Mouse (Mus musculus) layer of hippocampus, adult 2 months (tissue): Measurements from ENCODE around the gene Tbc1d17. TPM values are rescaled to one million over a fixed set of nuclear protein-coding genes. Genes with fewer than 3 reads are reported as not detected.

Source experiments
- DNase-seq, 2 experiments: peaks; one replicate each; pipeline ENCODE4 v3.0.0; 2022; ENCODE audit warnings: low spot score in 2 of 2
- H3K27ac ChIP-seq: fragments of 200-600 bp; 2 replicates; pipeline ENCODE4 v1.8.1; 2022
- H3K4me3 ChIP-seq: fragments of 200-600 bp; 2 replicates; pipeline ENCODE4 v1.8.1; 2022; ENCODE audit warnings: mild to moderate bottlenecking
- CTCF ChIP-seq: fragments of 200-600 bp; conservative IDR thresholded peaks from 2 replicates; pipeline ENCODE4 v1.8.1; 2022; ENCODE audit warnings: antibody characterized with exemption, mild to moderate bottlenecking, moderate library complexity
- total RNA-seq, 2 experiments: library from RNA; stranded (reverse); gene quantifications; 2 replicates each; pipeline ENCODE4 v1.2.3; 2021

The Tbc1d17 gene
- total RNA-seq, 2 experiments from 2014 or later: 69.0 to 81.3 TPM

GRCm38 (mm10) chr7:44824872-44825271 lies 24.0 kb downstream of the Tbc1d17 start:
- TF ChIP-seq CTCF: peak; percentile 95
- peak; percentile 75 to 86 for DNase-seq
- Histone ChIP-seq H3K4me3 (no peak overlapping the region), H3K27ac (no peak overlapping the region)

- DNase-seq: peak in 1 of 2 experiments; percentile 6
- peak; percentile 50 for TF ChIP-seq CTCF
- Histone ChIP-seq H3K4me3 (no peak overlapping the region), H3K27ac (no peak overlapping the region)
Observed at GRCm38 (mm10) chr7:44823409-44823808, 25.5 kb downstream of the Tbc1d17 start.

GRCm38 (mm10) chr7:44821666-44822448 lies 27.0 kb downstream of the Tbc1d17 start:
- Histone ChIP-seq H3K27ac (no peak overlapping the region), H3K4me3 (no peak overlapping the region)
- DNase-seq: peak in 1 of 2 experiments; percentile 5
- peak; percentile 43 for TF ChIP-seq CTCF

GRCm38 (mm10) chr7:44820525-44820924 lies 28.4 kb downstream of the Tbc1d17 start:
- DNase-seq: peak in 1 of 2 experiments; percentile 1
- no peak overlapping the region for H3K27ac ChIP-seq

GRCm38 (mm10) chr7:44819863-44820262 lies 29.0 kb downstream of the Tbc1d17 start:
- Histone ChIP-seq H3K27ac (peak overlapping the region; percentile 97; the same call in 1 of the 2 replicates), H3K4me3 (no peak overlapping the region)
- no peak for TF ChIP-seq CTCF
- DNase-seq: peak in 1 of 2 experiments; percentile 7

More at GRCm38 (mm10) chr7:44820525-44820924, 28.4 kb downstream of the Tbc1d17 start:
- TF ChIP-seq CTCF: no peak
- H3K4me3 ChIP-seq: no peak overlapping the region

GRCm38 (mm10) chr7:44819391-44819790 lies 29.5 kb downstream of the Tbc1d17 start:
- H3K27ac ChIP-seq: peak overlapping the region; percentile 97
- peak in 1 of 2 experiments; percentile 5 for DNase-seq
- no peak overlapping the region; the same call in 1 of the 2 replicates for H3K4me3 ChIP-seq
- TF ChIP-seq CTCF: no peak

GRCm38 (mm10) chr7:44818751-44819235 lies 30.1 kb downstream of the Tbc1d17 start:
- DNase-seq: peak in 1 of 2 experiments; percentile 48
- TF ChIP-seq CTCF: no peak
- H3K27ac ChIP-seq: peak overlapping the region; percentile 97
- peak overlapping the region; percentile 39 for H3K4me3 ChIP-seq

GRCm38 (mm10) chr7:44818164-44818563 lies 30.7 kb downstream of the Tbc1d17 start:
- H3K27ac ChIP-seq: peak overlapping the region; percentile 97
- H3K4me3 ChIP-seq: peak overlapping the region; percentile 82; the same call in 1 of the 2 replicates
- DNase-seq: peak in 1 of 2 experiments; percentile 16
- peak; percentile 74 for TF ChIP-seq CTCF

- Histone ChIP-seq H3K4me3 (peak overlapping the region; percentile 82), H3K27ac (peak overlapping the region; percentile 97)
- DNase-seq: no peak
- no peak for TF ChIP-seq CTCF
Observed at GRCm38 (mm10) chr7:44817441-44817840, 31.4 kb downstream of the Tbc1d17 start.

- H3K27ac ChIP-seq: peak within 1 kb of the TSS; percentile 97
- TF ChIP-seq CTCF: no peak
- DNase-seq: peak in 1 of 2 experiments; percentile 35
- peak within 1 kb of the TSS; percentile 82 for H3K4me3 ChIP-seq
Observed at GRCm38 (mm10) chr7:44816470-44817021, 32.3 kb downstream of the Tbc1d17 start, which contains the start of gene Atf5. Gene Atf5 (minus strand): TSS chr7:44816658.

GRCm38 (mm10) chr7:44815721-44816469 lies 33.0 kb downstream of the Tbc1d17 start, which contains the start of the genes Nup62 and Il4i1:
Gene Nup62 (plus strand): TSS chr7:44816088.
Gene Il4i1 (plus strand): TSS chr7:44816387.
- H3K4me3 ChIP-seq: peak within 1 kb of the TSS; percentile 82
- peak within 1 kb of the TSS; percentile 97 for H3K27ac ChIP-seq
- TF ChIP-seq CTCF: peak; percentile 35; the same call in 1 of the 2 replicates
- DNase-seq: peak; percentile 98 to 99

GRCm38 (mm10) chr7:44814952-44815553 lies 33.8 kb downstream of the Tbc1d17 start:
- H3K27ac ChIP-seq: peak overlapping the region; percentile 97
- no peak for TF ChIP-seq CTCF
- no peak for DNase-seq
- peak overlapping the region; percentile 82 for H3K4me3 ChIP-seq
